Mouse (Mus musculus) hindbrain, embryonic 13.5 days (tissue): ENCODE results near the gene Gon7. TPM values are rescaled to one million over a fixed set of nuclear protein-coding genes. Genes with fewer than 3 reads are reported as not detected.

Experiments used
- ATAC-seq: fragments of 200-750 bp; cut with Nextera tagmentation; 2 replicates; pipeline ENCODE4 v1.8.0; 2017; ENCODE audit warnings: moderate TSS enrichment; ENCODE audit not compliant: low FRiP score
- H3K27ac ChIP-seq: fragments of 300-500 bp; sonication (generic); 2 replicates; pipeline ENCODE4 v1.5.1; 2015; ENCODE audit warnings: inconsistent platforms, mild to moderate bottlenecking, moderate library complexity
- H3K27me3 ChIP-seq: fragments of 300-500 bp; sonication (generic); 2 replicates; pipeline ENCODE4 v1.6.1; 2015; ENCODE audit warnings: mild to moderate bottlenecking, inconsistent platforms
- H3K36me3 ChIP-seq: fragments of 300-500 bp; sonication (generic); 2 replicates; pipeline ENCODE4 v1.6.1; 2015; ENCODE audit warnings: mild to moderate bottlenecking, inconsistent platforms
- H3K4me1 ChIP-seq: fragments of 300-500 bp; sonication (generic); replicated peaks from 2 replicates; pipeline ENCODE4 v1.6.1; 2015; ENCODE audit warnings: inconsistent platforms
- H3K4me2 ChIP-seq: fragments of 300-500 bp; sonication (generic); 2 replicates; pipeline ENCODE4 v1.6.1; 2015; ENCODE audit warnings: inconsistent platforms, mild to moderate bottlenecking, moderate library complexity
- H3K4me3 ChIP-seq: fragments of 300-500 bp; sonication (generic); 2 replicates; pipeline ENCODE4 v1.5.1; 2015; ENCODE audit warnings: mild to moderate bottlenecking, inconsistent platforms
- H3K9ac ChIP-seq: fragments of 300-500 bp; sonication (generic); 2 replicates; pipeline ENCODE4 v1.6.1; 2015; ENCODE audit warnings: mild to moderate bottlenecking, inconsistent platforms
- H3K9me3 ChIP-seq: fragments of 300-500 bp; sonication (generic); 2 replicates; pipeline ENCODE4 v1.6.1; 2016; ENCODE audit warnings: inconsistent platforms
- WGBS: fragments of 180-500 bp; shearing (Covaris S2); methylation state at CpG from one replicate; pipeline ENCODE4 v1.1.7; 2015; 5-methylcytosine and 5-hydroxymethylcytosine counted together
- polyA plus RNA-seq: library from polyadenylated mRNA; unstranded; fragments of >200 nt; fragmentation: Nextera tagmentation; extraction: Ambion mirVana; gene quantifications from 2 replicates; pipeline ENCODE4 v1.2.1, GENCODE M21; 2015

Gon7 gene
- polyA plus RNA-seq, 1 experiment from 2014 or later = 55.3 TPM

- H3K9ac ChIP-seq = no peak overlapping the region
- no peak overlapping the region for H3K4me3 ChIP-seq
- H3K27ac ChIP-seq = no peak overlapping the region
- no peaks in the 10 kb centered on the region for H3K27me3 ChIP-seq
- no peak overlapping the region for H3K4me2 ChIP-seq
- no peak for ATAC-seq
- H3K36me3 ChIP-seq = no peaks in the 10 kb centered on the region
- 62% methylated on average over 2 of the region's 2 CpGs for WGBS
- no peaks in the 10 kb centered on the region for H3K9me3 ChIP-seq
- H3K4me1 ChIP-seq = no peaks in the 10 kb centered on the region
Measured at GRCm38 (mm10) chr12:102714116-102714515, 43.5 kb downstream of the Gon7 start.

- no peak overlapping the region for H3K4me3 ChIP-seq
- no peaks in the 10 kb centered on the region for H3K9me3 ChIP-seq
- H3K27ac ChIP-seq = no peak overlapping the region
- H3K36me3 ChIP-seq = no peaks in the 10 kb centered on the region
- no peak overlapping the region for H3K4me2 ChIP-seq
- no peaks in the 10 kb centered on the region for H3K4me1 ChIP-seq
- H3K27me3 ChIP-seq = no peaks in the 10 kb centered on the region
- WGBS = 78% methylated on average over 20 of the region's 20 CpGs
- ATAC-seq = no peak
- no peak overlapping the region for H3K9ac ChIP-seq
Measured at GRCm38 (mm10) chr12:102713153-102713865, 44.3 kb downstream of the Gon7 start.

GRCm38 (mm10) chr12:102710851-102711375, 46.7 kb downstream of the Gon7 start:
- Histone ChIP-seq H3K27me3 (peaks cover 9% of the 10 kb centered on the region; the same call in 1 of the 2 replicates), H3K4me3 (no peak overlapping the region), H3K36me3 (no peaks in the 10 kb centered on the region), H3K27ac (no peak overlapping the region), H3K4me1 (peaks cover 2% of the 10 kb centered on the region), H3K4me2 (no peak overlapping the region), H3K9ac (no peak overlapping the region), H3K9me3 (no peaks in the 10 kb centered on the region)
- WGBS = 58% methylated on average over 4 of the region's 4 CpGs
- no peak for ATAC-seq

GRCm38 (mm10) chr12:102709896-102710295, 47.7 kb downstream of the Gon7 start:
- Histone ChIP-seq H3K4me1 (peaks cover 9% of the 10 kb centered on the region), H3K36me3 (no peaks in the 10 kb centered on the region), H3K27ac (no peak overlapping the region), H3K9ac (no peak overlapping the region), H3K27me3 (peaks cover 9% of the 10 kb centered on the region; the same call in 1 of the 2 replicates), H3K4me3 (no peak overlapping the region), H3K9me3 (no peaks in the 10 kb centered on the region), H3K4me2 (no peak overlapping the region)
- WGBS = 92% methylated on average over 5 of the region's 5 CpGs
- no peak for ATAC-seq

GRCm38 (mm10) chr12:102708220-102708619, 49.4 kb downstream of the Gon7 start:
- WGBS = 66% methylated on average over 11 of the region's 11 CpGs
- H3K36me3 ChIP-seq = no peaks in the 10 kb centered on the region
- H3K4me3 ChIP-seq = no peak overlapping the region
- H3K27ac ChIP-seq = no peak overlapping the region
- no peak for ATAC-seq
- no peaks in the 10 kb centered on the region for H3K9me3 ChIP-seq
- H3K4me1 ChIP-seq = peaks cover 20% of the 10 kb centered on the region
- no peak overlapping the region for H3K9ac ChIP-seq
- H3K4me2 ChIP-seq = no peak overlapping the region
- peaks cover 9% of the 10 kb centered on the region; the same call in 1 of the 2 replicates for H3K27me3 ChIP-seq

- no peak overlapping the region for H3K9ac ChIP-seq
- no peak overlapping the region for H3K4me3 ChIP-seq
- no peak for ATAC-seq
- no peaks in the 10 kb centered on the region for H3K36me3 ChIP-seq
- WGBS = 92% methylated on average over 10 of the region's 10 CpGs
- peaks cover 33% of the 10 kb centered on the region for H3K4me1 ChIP-seq
- no peaks in the 10 kb centered on the region for H3K9me3 ChIP-seq
- H3K4me2 ChIP-seq = no peak overlapping the region
- peaks cover 9% of the 10 kb centered on the region; the same call in 1 of the 2 replicates for H3K27me3 ChIP-seq
- no peak overlapping the region for H3K27ac ChIP-seq
Measured at GRCm38 (mm10) chr12:102706833-102707463, 50.7 kb downstream of the Gon7 start.

GRCm38 (mm10) chr12:102705906-102706640, 51.5 kb downstream of the Gon7 start:
- Histone ChIP-seq H3K4me1 (peaks cover 37% of the 10 kb centered on the region), H3K27me3 (peaks cover 9% of the 10 kb centered on the region; the same call in 1 of the 2 replicates), H3K36me3 (no peaks in the 10 kb centered on the region), H3K27ac (peak overlapping the region; percentile 92), H3K4me2 (peak overlapping the region; percentile 87), H3K9ac (peak overlapping the region; percentile 83; the same call in 1 of the 2 replicates), H3K9me3 (no peaks in the 10 kb centered on the region), H3K4me3 (peak overlapping the region; percentile 69)
- WGBS = 79% methylated on average over 6 of the region's 6 CpGs
- no peak for ATAC-seq

GRCm38 (mm10) chr12:102705216-102705871, 52.3 kb downstream of the Gon7 start:
- Histone ChIP-seq H3K4me3 (peak overlapping the region; percentile 69), H3K4me2 (peak overlapping the region; percentile 87), H3K9ac (peak overlapping the region; percentile 83), H3K9me3 (no peaks in the 10 kb centered on the region), H3K4me1 (peaks cover 41% of the 10 kb centered on the region), H3K27me3 (peaks cover 9% of the 10 kb centered on the region; the same call in 1 of the 2 replicates), H3K36me3 (no peaks in the 10 kb centered on the region), H3K27ac (peak overlapping the region; percentile 92)
- WGBS = 2% methylated on average over 36 of the region's 45 CpGs
- ATAC-seq = peak; percentile 81

GRCm38 (mm10) chr12:102704457-102705198, 53.0 kb downstream of the Gon7 start, which contains the start of gene Itpk1:
TSS of gene Itpk1 (minus strand) at chr12:102704930.
- Histone ChIP-seq H3K4me2 (peak within 1 kb of the TSS; percentile 87), H3K27ac (peak within 1 kb of the TSS; percentile 92), H3K4me1 (peaks cover 47% of the 10 kb centered on the region), H3K27me3 (peaks cover 9% of the 10 kb centered on the region; the same call in 1 of the 2 replicates), H3K9ac (peak within 1 kb of the TSS; percentile 83), H3K4me3 (peak within 1 kb of the TSS; percentile 69), H3K36me3 (no peaks in the 10 kb centered on the region), H3K9me3 (no peaks in the 10 kb centered on the region)
- under 1% methylated on average over 78 of the region's 105 CpGs for WGBS
- ATAC-seq = peak; percentile 83

GRCm38 (mm10) chr12:102703921-102704408, 53.6 kb downstream of the Gon7 start:
- Histone ChIP-seq H3K4me1 (peaks cover 53% of the 10 kb centered on the region), H3K4me3 (peak overlapping the region; percentile 69), H3K4me2 (peak overlapping the region; percentile 87), H3K9ac (peak overlapping the region; percentile 83), H3K9me3 (no peaks in the 10 kb centered on the region), H3K27ac (peak overlapping the region; percentile 82; the same call in 1 of the 2 replicates), H3K36me3 (no peaks in the 10 kb centered on the region), H3K27me3 (peaks cover 9% of the 10 kb centered on the region; the same call in 1 of the 2 replicates)
- 4% methylated on average over 17 of the region's 17 CpGs for WGBS
- peak; percentile 23; the same call in 1 of the 2 replicates for ATAC-seq

- Histone ChIP-seq H3K4me2 (peak overlapping the region; percentile 87), H3K27ac (peak overlapping the region; percentile 82; the same call in 1 of the 2 replicates), H3K27me3 (peaks cover 9% of the 10 kb centered on the region; the same call in 1 of the 2 replicates), H3K36me3 (no peaks in the 10 kb centered on the region), H3K4me3 (peak overlapping the region; percentile 69), H3K4me1 (peaks cover 59% of the 10 kb centered on the region), H3K9ac (peak overlapping the region; percentile 83), H3K9me3 (no peaks in the 10 kb centered on the region)
- ATAC-seq = no peak
- 24% methylated on average over 6 of the region's 6 CpGs for WGBS
Measured at GRCm38 (mm10) chr12:102703441-102703840, 54.2 kb downstream of the Gon7 start.
